Mouse (Mus musculus) lung, postnatal 36 days (tissue): ENCODE data around the gene Zscan5b.
"Not testable (repeated sequence)": the region's sequence is repeated elsewhere in the genome, so short reads cannot be mapped to it uniquely, and the experiment has no call there.

ENCODE experiments used
- DNase-seq: peaks from one replicate; pipeline ENCODE4 v3.0.0; 2022; ENCODE audit warnings: mixed read lengths

Gene Zscan5b

DNA sequence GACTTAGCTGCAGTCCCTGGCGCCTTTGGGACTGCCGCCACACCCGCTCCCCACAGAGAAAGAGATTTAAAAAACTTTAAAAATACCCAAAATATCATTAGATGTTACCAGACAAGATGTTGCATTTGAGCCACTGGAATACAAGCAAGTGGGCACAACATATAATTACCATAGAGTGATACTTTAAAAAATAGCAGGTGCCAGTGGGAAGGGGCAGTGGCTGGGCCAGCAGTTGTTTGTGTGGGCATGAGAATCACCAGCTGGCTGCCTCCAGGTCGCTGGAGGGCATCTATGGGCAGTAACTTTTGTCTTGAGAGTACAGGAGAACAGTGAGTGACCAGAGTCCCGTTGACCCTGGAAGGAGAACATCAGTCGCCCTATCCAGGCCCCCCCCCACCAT is 30.3 kb downstream of the Zscan5b start, which contains the start of gene Epp13:
Gene Epp13, plus strand, starts transcription at position 301 of the 400 bp plus-strand sequence.
- no peak for DNase-seq

DNA sequence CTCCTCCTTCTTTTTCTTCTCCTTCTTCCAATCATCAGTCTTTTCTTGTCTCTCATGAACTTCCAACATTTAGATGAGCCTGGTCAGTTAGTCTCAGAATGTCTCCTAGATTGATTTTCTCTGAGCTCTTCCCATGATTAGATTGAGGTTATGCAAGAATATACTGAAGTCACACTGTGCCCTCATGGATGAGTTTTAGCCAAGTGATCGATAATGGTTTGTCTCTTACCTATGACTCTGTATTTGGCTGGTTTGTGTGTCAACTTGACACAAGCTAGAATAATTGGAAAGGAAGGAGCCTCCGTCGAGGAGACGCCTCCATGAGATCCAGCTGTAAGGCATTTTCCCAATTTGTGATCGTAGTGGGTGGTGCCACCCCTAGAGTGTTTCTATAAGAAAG is 32.4 kb downstream of the Zscan5b start:
- DNase-seq = no peak

DNA sequence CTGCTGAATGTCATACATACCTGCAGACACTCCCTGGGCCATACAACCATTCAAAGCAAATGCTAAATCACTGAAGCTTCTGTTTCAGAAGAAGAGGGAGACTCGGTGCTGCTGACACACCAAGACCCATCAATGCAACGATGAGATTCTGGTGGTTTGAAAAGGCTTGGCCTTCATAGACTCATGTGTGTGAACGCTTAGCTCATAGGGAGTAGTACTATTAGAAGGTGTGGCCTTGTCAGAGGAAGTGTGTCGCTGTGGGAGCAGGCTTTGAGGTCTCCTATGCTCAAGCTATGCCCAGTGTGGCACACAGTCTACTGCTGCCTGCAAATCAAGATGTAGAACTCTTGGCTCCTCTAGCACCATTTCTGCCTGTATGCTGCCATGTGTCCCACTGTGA is 35.3 kb downstream of the Zscan5b start:
- DNase-seq = no peak

DNA sequence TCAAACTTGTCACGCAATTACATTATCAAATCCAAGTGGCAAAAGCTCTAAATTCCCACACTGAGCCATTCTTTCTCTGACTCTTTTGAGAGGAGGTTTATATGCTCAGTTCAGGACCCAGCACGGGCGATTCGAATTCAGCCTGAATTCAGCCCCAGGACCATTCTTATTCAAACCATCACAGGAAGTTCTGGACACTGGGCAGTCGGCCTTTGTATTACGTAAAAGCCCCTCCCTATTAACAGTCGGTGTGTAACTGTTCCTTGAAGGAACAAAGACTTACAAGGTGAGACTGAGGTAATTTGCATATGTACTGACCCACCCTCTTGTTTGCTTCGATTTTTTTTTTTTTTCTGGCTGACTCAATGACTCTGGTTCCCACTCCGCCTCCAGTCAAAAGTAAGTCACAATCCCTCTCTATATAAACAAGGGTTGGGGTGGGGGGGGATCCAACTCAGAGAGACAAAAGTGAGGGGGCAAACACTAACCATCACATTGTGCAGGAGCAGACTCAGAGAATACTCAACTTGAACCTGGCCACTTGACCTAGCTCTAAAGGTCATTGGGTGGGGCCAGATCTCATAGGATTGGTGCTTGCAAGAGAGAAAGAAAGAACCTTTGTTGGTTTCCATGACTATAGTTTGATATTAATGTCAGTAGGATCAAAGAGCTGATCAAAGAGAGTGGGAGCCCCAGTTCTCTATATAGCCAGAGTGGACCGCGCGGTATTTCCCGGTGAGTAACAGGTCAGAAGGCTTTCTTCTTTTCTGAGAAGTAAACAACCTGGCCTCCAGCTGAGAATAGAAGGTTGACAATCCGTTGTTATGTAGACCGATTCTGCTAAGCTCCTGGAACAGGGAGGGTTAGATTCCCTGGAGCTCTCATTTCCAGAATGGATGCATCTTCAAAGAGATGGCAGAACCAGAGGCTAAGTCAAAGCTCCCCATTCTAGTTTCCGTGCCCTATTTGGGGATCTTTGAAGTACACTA is 36.4 kb downstream of the Zscan5b start:
- DNase-seq = no peak

DNA sequence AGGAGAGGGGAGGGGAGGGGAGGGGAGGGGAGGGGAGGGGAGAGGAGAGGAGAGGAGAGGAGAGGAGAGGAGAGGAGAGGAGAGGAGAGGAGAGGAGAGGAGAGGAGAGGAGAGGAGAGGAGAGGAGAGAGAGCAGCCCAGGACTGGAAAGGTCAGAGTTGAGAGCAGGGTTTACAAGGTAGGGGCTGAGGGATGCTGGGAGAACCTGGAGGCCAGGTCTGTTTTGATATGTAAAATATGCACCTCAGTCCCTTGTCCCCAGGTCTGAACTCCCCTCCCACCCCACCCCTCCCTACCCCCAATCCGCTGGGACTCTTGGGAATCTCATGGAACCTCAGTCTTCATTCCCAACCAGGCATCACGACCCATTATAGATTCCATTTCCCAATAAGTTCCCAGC is 37.9 kb downstream of the Zscan5b start:
- DNase-seq = not testable (repeated sequence)

DNA sequence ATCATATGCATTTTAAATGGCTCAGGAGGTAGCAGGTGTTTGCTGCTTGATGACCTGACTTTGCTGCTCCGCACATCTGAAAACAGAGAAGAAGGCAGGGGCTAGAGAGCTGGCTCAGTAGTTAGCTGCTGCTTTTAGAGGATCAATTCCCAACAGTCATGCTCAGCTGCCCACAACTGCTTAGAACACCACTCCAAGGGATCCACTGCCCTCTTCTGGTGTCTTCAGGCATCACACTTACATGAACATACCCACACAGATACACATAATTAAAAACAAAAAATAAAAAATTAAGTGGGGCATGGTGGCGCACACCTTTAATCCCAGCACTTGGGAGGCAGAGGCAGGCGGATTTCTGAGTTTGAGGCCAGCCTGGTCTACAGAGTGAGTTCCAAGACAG is 40.0 kb downstream of the Zscan5b start:
- DNase-seq = no peak

DNA sequence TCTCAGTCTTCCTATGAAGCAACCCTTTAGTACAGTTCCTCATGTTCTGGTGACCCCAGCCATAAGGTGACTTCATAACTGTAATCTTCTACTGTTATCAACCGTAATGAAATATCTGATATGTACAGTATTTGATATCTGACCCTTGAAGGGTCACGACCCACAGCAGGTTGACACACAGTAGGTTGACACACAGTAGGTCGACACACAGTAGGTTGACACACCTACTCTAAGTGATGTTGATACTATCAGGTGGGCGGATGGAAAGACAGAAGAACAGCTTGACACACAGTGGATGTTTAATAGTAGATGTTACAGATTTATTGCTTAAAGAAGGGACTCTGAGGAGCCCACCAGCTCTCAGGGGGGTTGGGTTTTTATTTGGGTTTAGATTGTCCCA is 40.9 kb downstream of the Zscan5b start:
- no peak for DNase-seq

DNA sequence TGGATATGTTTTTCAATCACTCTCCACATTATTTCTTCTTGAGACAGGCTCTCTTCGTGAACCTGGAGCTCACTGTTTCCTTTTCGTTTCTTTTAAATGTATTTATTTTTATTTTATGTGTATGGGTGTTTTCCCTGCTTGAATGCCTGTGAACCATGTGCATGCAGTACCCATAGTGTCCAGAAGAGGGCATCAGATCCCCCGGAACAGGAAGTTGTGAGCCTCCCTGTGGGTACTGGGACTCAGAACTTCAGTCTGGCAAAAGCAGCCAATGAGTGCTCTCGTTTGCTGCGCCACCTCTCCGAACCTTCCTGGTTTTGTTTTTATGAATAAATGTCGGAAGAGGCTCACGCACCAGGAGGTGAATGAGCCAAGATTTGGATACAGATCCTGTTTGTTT is 43.6 kb downstream of the Zscan5b start:
- DNase-seq = peak; percentile 46

DNA sequence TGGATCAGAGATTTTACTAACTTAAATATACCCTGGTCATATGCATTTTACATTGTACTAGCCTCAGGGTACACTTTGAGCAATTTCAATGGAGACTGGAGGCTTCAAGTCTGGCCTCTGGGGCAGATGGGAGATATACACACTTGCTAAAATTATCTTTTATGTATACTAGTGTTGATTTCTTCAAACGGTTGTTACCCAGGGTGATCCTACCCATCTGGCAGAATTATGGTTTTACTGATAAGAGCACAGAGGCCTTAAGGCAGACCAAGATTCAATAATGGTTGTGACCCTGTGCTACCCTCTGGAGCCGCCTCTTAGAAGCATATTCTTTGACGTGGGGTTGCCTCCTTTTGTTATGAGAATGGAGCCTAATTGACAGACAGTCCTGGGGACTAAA is 55.8 kb downstream of the Zscan5b start:
- DNase-seq = no peak

DNA sequence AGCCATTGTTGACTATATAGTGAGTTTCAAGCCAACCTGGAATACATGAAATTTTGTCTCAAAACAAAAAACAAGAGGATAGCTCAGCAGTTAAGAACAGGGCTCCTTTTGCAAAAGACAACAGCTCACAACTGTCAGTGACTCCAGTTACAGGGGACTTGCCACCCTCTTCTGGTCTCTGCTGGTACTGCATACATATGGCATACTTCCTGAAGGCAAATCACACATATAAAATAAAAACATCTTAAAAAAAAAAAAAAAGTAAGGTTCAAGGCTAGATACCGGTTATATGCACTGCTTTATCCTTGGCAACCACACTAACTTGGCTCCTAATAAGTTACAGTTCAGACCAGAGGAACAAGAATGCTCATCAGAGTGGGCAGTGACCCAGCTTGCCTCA is 60.7 kb downstream of the Zscan5b start:
- peak; percentile 92 for DNase-seq

DNA sequence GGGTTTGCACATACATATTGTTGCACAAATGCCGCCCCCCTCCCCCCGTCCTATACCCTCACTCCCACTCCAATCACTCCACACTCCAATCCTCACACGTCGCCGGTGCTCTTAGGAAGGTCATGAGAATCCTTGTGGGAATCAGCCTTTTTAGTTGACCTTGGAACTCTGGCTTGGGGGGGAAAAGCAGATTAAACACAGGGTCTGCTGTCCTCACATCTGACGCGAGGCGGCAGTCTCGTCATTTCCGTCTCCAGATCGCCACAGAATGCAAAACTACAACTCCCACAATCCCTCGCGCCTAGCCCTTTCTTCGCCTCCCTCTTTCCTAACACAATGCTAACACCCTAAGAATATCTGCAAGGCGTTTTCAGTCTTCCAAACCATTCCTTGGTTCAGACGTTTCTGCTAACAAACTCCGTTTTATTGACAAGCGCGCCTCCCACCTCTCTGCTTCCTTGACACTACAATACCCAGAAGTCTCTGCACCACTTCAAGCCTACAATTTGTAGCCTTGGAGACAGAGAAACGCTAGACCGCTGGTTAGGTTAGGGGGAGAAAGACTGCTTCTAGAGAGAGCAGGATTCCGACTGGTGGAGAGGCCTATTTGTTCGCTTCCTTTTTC is 61.5 kb downstream of the Zscan5b start:
- DNase-seq = peak; percentile 91

DNA sequence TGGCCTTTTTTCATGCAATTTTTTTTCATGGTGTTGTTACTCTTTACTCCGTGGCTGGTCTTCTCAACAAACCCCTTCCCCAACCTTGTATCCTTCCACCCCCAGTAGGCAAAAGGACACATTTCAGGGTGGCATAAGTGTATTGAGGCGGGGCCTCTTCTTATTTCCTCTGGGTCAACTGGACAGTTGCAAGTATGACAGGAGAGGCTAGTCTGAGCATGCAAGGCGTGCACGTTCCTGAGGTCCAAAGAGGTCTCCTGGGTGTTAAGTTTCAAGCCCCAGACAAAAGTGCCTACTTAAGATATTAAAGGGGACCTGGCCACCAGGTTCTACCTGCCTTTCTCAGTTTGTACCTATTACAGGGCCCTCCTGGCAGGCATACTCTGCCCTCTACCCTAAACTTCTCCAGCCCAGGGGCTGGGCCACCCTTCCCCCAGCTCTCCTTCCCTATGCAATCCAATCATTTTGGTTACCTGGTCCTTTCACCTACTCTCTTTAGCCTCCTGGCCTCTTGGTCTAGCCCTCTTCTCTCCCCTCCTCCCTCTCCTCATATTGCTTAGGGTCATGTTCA is 62.4 kb downstream of the Zscan5b start:
- peak; percentile 7 for DNase-seq

DNA sequence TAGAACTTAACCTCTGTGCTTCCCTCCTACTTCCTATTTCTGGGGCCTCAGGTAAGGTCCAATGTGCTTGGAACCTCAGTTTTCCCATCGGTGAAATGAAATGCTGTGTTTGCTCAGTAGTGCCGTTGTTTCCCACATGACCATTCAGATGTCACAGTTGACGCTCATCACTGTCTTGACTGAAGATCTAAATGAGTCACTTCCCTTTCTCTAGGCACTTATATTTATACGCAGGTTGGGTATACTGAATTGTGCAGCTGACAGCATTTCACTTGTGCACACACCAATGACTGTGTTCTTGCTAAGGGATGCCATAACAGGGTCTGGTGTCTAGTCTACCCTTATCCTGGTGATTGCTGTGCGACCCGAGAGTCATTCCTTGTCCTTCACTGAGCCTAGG is 63.3 kb downstream of the Zscan5b start:
- no peak for DNase-seq

DNA sequence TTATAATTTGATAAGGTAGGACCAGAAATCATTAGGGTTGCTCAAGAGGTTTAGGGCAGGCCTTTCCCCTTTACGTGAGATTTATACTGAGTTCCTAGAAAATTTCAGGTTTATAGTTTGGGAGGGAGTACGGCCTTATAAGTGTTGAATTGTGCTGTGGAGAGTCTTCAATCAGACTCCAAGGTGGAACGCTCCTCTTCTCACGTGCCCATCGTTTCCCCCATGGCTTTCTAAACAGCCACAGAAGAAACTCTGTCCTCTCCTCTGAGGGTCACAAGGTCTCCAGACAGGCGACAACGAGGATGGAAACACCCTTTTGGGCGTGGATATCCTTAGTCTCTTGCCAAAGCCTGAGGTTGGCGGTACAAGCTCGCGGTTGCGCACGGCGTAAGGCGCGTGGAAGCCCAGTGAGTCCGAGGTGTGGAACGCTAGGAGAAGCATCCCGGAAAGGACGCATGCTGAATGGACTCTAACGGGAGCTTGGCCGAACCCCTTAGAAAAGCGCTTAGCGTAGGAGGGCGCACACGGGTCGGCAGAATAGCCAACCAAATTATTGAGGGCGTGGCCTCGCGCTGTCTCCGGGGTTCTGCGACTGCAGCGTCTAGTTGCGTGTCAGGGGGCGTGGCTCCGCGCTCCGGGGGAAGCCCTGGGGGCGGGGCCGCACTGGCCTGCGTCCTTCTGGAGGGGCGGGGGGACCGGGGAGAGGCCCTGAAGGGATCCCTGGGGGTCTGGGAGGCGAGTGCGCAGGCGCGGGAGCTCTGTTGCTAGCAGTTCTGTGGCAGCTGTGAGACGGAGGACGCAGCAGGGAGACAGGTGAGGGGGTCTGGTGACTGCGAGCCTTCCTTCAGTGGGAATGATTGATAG is 64.0 kb downstream of the Zscan5b start, which contains the start of gene Zfp667:
Gene Zfp667, plus strand, starts transcription at position 738 of the 864 bp plus-strand sequence.
- peak; percentile 99 for DNase-seq

DNA sequence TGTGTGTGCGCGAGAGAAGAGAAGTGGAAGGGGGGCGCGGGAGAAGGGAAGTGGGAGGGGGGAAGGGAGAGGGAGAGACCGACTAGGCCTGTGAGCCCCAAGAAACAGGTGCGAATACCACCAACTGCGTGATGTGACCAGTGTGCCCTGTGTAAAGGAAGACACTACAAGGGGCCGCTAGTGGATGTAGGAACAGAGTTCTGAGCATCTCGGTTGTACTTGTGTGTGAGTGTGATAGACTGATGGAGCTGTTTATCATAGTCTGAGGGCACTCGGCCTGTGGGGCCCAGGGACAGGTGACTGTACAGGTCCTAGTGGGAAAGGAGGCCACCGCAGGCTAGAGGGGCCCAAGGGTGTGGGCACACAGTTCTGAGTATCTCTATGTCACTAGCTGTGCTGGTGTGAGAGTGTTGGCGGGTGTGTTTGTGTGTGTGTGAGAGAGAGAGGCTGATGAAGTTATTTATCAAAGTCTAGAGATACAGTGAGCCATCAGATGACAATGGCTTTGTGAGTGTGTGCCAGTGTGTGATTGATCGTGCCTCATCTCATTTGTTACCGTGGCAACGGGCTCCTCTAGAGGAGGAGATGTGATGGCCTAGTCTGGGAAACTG is 64.9 kb downstream of the Zscan5b start:
- DNase-seq = no peak
